Mouse (Mus musculus): ENCODE results near the gene Marcksl1. TPM values are rescaled to one million over a fixed set of nuclear protein-coding genes. Genes with fewer than 3 reads are reported as not detected.

The Marcksl1 gene
- polyA plus RNA-seq, 1 experiment from 2014 or later, result 2,101 TPM

GRCm38 (mm10) chr4:129500607-129501566 lies 12.5 kb upstream of the Marcksl1 start:
- peak overlapping the region; percentile 53 for H3K9ac ChIP-seq (replicated peaks)
- no peaks in the 10 kb centered on the region for H3K36me3 ChIP-seq
- no peaks in the 10 kb centered on the region for H3K27me3 ChIP-seq
- peaks cover 17% of the 10 kb centered on the region for H3K4me1 ChIP-seq
- peak overlapping the region; percentile 53 for H3K4me3 ChIP-seq
- peak; percentile 90 for ATAC-seq (ENCODE audit: low FRiP score, low read depth)
- peak overlapping the region; percentile 58 for H3K27ac ChIP-seq (replicated peaks)
- H3K4me2 ChIP-seq (replicated peaks), result peak overlapping the region; percentile 66
- H3K9me3 ChIP-seq, result no peaks in the 10 kb centered on the region
- 1% methylated on average over 43 of the region's 49 CpGs for WGBS

- no peaks in the 10 kb centered on the region for H3K36me3 ChIP-seq
- H3K4me2 ChIP-seq (replicated peaks), result no peak overlapping the region
- 83% methylated on average over 9 of the region's 9 CpGs for WGBS
- H3K9me3 ChIP-seq, result no peaks in the 10 kb centered on the region
- 0 out of 2 replicates have a peak, but pooled peaks cover 6% of the 10 kb centered on the region for H3K4me1 ChIP-seq
- ATAC-seq (ENCODE audit: low FRiP score, low read depth), result no peak
- no peak overlapping the region for H3K27ac ChIP-seq (replicated peaks)
- no peak overlapping the region for H3K4me3 ChIP-seq
- no peaks in the 10 kb centered on the region for H3K27me3 ChIP-seq
- H3K9ac ChIP-seq (replicated peaks), result no peak overlapping the region
Measured at GRCm38 (mm10) chr4:129502327-129502888, 11.0 kb upstream of the Marcksl1 start.

GRCm38 (mm10) chr4:129502901-129503444 lies 10.4 kb upstream of the Marcksl1 start:
- H3K4me1 ChIP-seq, result 0 out of 2 replicates have a peak, but pooled peaks cover 6% of the 10 kb centered on the region
- no peak overlapping the region for H3K4me3 ChIP-seq
- WGBS, result 81% methylated on average over 11 of the region's 11 CpGs

GRCm38 (mm10) chr4:129505511-129505910 lies 7.9 kb upstream of the Marcksl1 start:
- no peak overlapping the region for H3K4me3 ChIP-seq
- WGBS, result 85% methylated on average over 3 of the region's 3 CpGs

More at GRCm38 (mm10) chr4:129502901-129503444, 10.4 kb upstream of the Marcksl1 start:
- no peak for ATAC-seq (ENCODE audit: low FRiP score, low read depth)
- Histone ChIP-seq H3K27me3 (no peaks in the 10 kb centered on the region), H3K9ac (replicated peaks) (no peak overlapping the region), H3K4me2 (replicated peaks) (no peak overlapping the region), H3K27ac (replicated peaks) (no peak overlapping the region), H3K36me3 (no peaks in the 10 kb centered on the region), H3K9me3 (no peaks in the 10 kb centered on the region)

GRCm38 (mm10) chr4:129507434-129508236 lies 5.7 kb upstream of the Marcksl1 start:
- no peak for ATAC-seq (ENCODE audit: low FRiP score, low read depth)
- Histone ChIP-seq H3K4me3 (no peak overlapping the region), H3K36me3 (no peaks in the 10 kb centered on the region), H3K9ac (replicated peaks) (no peak overlapping the region), H3K9me3 (no peaks in the 10 kb centered on the region), H3K27ac (replicated peaks) (no peak overlapping the region), H3K27me3 (no peaks in the 10 kb centered on the region), H3K4me2 (replicated peaks) (no peak overlapping the region), H3K4me1 (peaks cover 34% of the 10 kb centered on the region)
- WGBS, result 72% methylated on average over 9 of the region's 10 CpGs

More at GRCm38 (mm10) chr4:129505511-129505910, 7.9 kb upstream of the Marcksl1 start:
- ATAC-seq (ENCODE audit: low FRiP score, low read depth), result no peak
- Histone ChIP-seq H3K4me2 (replicated peaks) (no peak overlapping the region), H3K9ac (replicated peaks) (no peak overlapping the region), H3K4me1 (peaks cover 17% of the 10 kb centered on the region; the same call in 1 of the 2 replicates), H3K27me3 (no peaks in the 10 kb centered on the region), H3K36me3 (no peaks in the 10 kb centered on the region), H3K9me3 (no peaks in the 10 kb centered on the region), H3K27ac (replicated peaks) (no peak overlapping the region)

GRCm38 (mm10) chr4:129508237-129508515 lies 5.2 kb upstream of the Marcksl1 start:
- Histone ChIP-seq H3K4me2 (replicated peaks) (no peak overlapping the region), H3K4me3 (no peak overlapping the region), H3K27me3 (no peaks in the 10 kb centered on the region), H3K9me3 (no peaks in the 10 kb centered on the region), H3K4me1 (peaks cover 40% of the 10 kb centered on the region), H3K27ac (replicated peaks) (no peak overlapping the region), H3K36me3 (no peaks in the 10 kb centered on the region), H3K9ac (replicated peaks) (no peak overlapping the region)
- WGBS, result 77% methylated on average over 3 of the region's 3 CpGs
- no peak for ATAC-seq (ENCODE audit: low FRiP score, low read depth)

- WGBS, result 61% methylated on average over 14 of the region's 15 CpGs
- H3K4me2 ChIP-seq (replicated peaks), result no peak overlapping the region
- H3K4me3 ChIP-seq, result no peak overlapping the region
- no peaks in the 10 kb centered on the region for H3K9me3 ChIP-seq
- H3K27ac ChIP-seq (replicated peaks), result peak overlapping the region; percentile 15; the same call in 1 of the 2 replicates
- no peaks in the 10 kb centered on the region for H3K36me3 ChIP-seq
- ATAC-seq (ENCODE audit: low FRiP score, low read depth), result no peak
- H3K9ac ChIP-seq (replicated peaks), result no peak overlapping the region
- no peaks in the 10 kb centered on the region for H3K27me3 ChIP-seq
- peaks cover 41% of the 10 kb centered on the region for H3K4me1 ChIP-seq
Measured at GRCm38 (mm10) chr4:129508834-129509600, 4.4 kb upstream of the Marcksl1 start.

- H3K4me3 ChIP-seq, result no peak overlapping the region
- H3K27ac ChIP-seq (replicated peaks), result 0 out of 2 replicates have a peak overlapping the region, but pooled peaks have one; percentile 15
- H3K27me3 ChIP-seq, result no peaks in the 10 kb centered on the region
- WGBS, result 66% methylated on average over 3 of the region's 3 CpGs
- no peak overlapping the region for H3K9ac ChIP-seq (replicated peaks)
- peaks cover 41% of the 10 kb centered on the region for H3K4me1 ChIP-seq
- no peak overlapping the region for H3K4me2 ChIP-seq (replicated peaks)
- H3K36me3 ChIP-seq, result no peaks in the 10 kb centered on the region
- H3K9me3 ChIP-seq, result no peaks in the 10 kb centered on the region
- ATAC-seq (ENCODE audit: low FRiP score, low read depth), result no peak
Measured at GRCm38 (mm10) chr4:129509650-129510049, 3.7 kb upstream of the Marcksl1 start.

- Histone ChIP-seq H3K9ac (replicated peaks) (peak overlapping the region; percentile 37; the same call in 1 of the 2 replicates), H3K4me1 (peaks cover 51% of the 10 kb centered on the region), H3K4me2 (replicated peaks) (peak overlapping the region; percentile 12; the same call in 1 of the 2 replicates), H3K27me3 (no peaks in the 10 kb centered on the region), H3K9me3 (no peaks in the 10 kb centered on the region), H3K4me3 (no peak overlapping the region), H3K36me3 (peaks cover 10% of the 10 kb centered on the region), H3K27ac (replicated peaks) (peak overlapping the region; percentile 67)
- 38% methylated on average over 6 of the region's 6 CpGs for WGBS
- ATAC-seq (ENCODE audit: low FRiP score, low read depth), result no peak
Measured at GRCm38 (mm10) chr4:129510723-129511412, 2.5 kb upstream of the Marcksl1 start.

- 9% methylated on average over 6 of the region's 6 CpGs for whole genome bisulfite sequencing
- H3K4me3 ChIP-seq, result no peak overlapping the region
- peaks cover 56% of the 10 kb centered on the region for H3K4me1 ChIP-seq
- H3K27me3 ChIP-seq, result no peaks in the 10 kb centered on the region
- peak overlapping the region; percentile 67 for H3K27ac ChIP-seq (replicated peaks)
- no peaks in the 10 kb centered on the region for H3K9me3 ChIP-seq
- peak overlapping the region; percentile 12; the same call in 1 of the 2 replicates for H3K4me2 ChIP-seq (replicated peaks)
- peak; percentile 19; the same call in 1 of the 2 replicates for ATAC-seq (ENCODE audit: low FRiP score, low read depth)
- H3K9ac ChIP-seq (replicated peaks), result peak overlapping the region; percentile 37
- H3K36me3 ChIP-seq, result peaks cover 16% of the 10 kb centered on the region
Measured at GRCm38 (mm10) chr4:129511413-129512096, 1.8 kb upstream of the Marcksl1 start.
